Mouse (Mus musculus) heart, embryonic 11.5 days (tissue): ENCODE data around the gene Klhl8. TPM values are rescaled to one million over a fixed set of nuclear protein-coding genes. Genes with fewer than 3 reads are reported as not detected.

Experiments
- ATAC-seq: fragments of 200-750 bp; cut with Nextera tagmentation; replicated peaks from 2 replicates; pipeline ENCODE4 v1.8.0; 2017; ENCODE audit warnings: moderate library complexity; ENCODE audit not compliant: insufficient number of reproducible peaks, low FRiP score, low TSS enrichment
- H3K27ac ChIP-seq: fragments of 300-500 bp; sonication (generic); 2 replicates; pipeline ENCODE4 v1.5.1; 2014; ENCODE audit warnings: mild to moderate bottlenecking, low read depth, low read length
- H3K27me3 ChIP-seq: fragments of 300-500 bp; sonication (generic); 2 replicates; pipeline ENCODE4 v1.6.1; 2014; ENCODE audit warnings: mild to moderate bottlenecking, low read length, mixed read lengths; ENCODE audit not compliant: control insufficient read depth, insufficient read depth
- H3K36me3 ChIP-seq: fragments of 300-500 bp; sonication (generic); 2 replicates; pipeline ENCODE4 v1.6.1; 2014; ENCODE audit warnings: mild to moderate bottlenecking, low read length, moderate library complexity, mixed read lengths; ENCODE audit not compliant: control insufficient read depth, insufficient read depth
- H3K4me1 ChIP-seq: fragments of 300-500 bp; sonication (generic); 2 replicates; pipeline ENCODE4 v1.6.1; 2014; ENCODE audit warnings: low read length; ENCODE audit not compliant: control insufficient read depth, insufficient read depth
- H3K4me2 ChIP-seq: fragments of 300-500 bp; sonication (generic); 2 replicates; pipeline ENCODE4 v1.6.1; 2014; ENCODE audit warnings: mild to moderate bottlenecking, moderate library complexity
- H3K4me3 ChIP-seq: fragments of 300-500 bp; sonication (generic); 2 replicates; pipeline ENCODE4 v1.5.1; 2014; ENCODE audit warnings: low read depth, low read length
- H3K9ac ChIP-seq: fragments of 300-500 bp; sonication (generic); 2 replicates; pipeline ENCODE4 v1.6.1; 2014; ENCODE audit warnings: mild to moderate bottlenecking, low read depth, low read length, moderate library complexity
- H3K9me3 ChIP-seq: fragments of 300-500 bp; sonication (generic); replicated peaks from 2 replicates; pipeline ENCODE4 v1.6.1; 2016; ENCODE audit warnings: low read length; ENCODE audit not compliant: control insufficient read depth
- WGBS: fragments of 180-500 bp; shearing (Covaris S2); extraction: QIAGEN DNeasy Blood & Tissue Kit; methylation state at CpG from one replicate; pipeline ENCODE4 v1.1.7; 2014; ENCODE audit not compliant: insufficient replicate concordance; 5-methylcytosine and 5-hydroxymethylcytosine counted together
- polyA plus RNA-seq: library from polyadenylated mRNA; unstranded; fragments of >200 nt; fragmentation: Nextera tagmentation; extraction: Ambion mirVana; gene quantifications from 2 replicates; pipeline ENCODE4 v1.2.1, GENCODE M21; 2014

Gene Klhl8
- polyA plus RNA-seq, 1 experiment from 2014 or later = 6.7 TPM

GRCm38 (mm10) chr5:103829158-103829557, 81.9 kb downstream of the Klhl8 start:
- H3K27ac ChIP-seq = peak overlapping the region; percentile 86
- 72% methylated on average over 12 of the region's 12 CpGs for WGBS
- no peak for ATAC-seq
- H3K9me3 ChIP-seq = no peaks in the 10 kb centered on the region
- H3K27me3 ChIP-seq = no peaks in the 10 kb centered on the region
- H3K36me3 ChIP-seq = peaks cover 5% of the 10 kb centered on the region; the same call in 1 of the 2 replicates
- H3K4me1 ChIP-seq = peaks cover 24% of the 10 kb centered on the region
- peak overlapping the region; percentile 11; the same call in 1 of the 2 replicates for H3K4me2 ChIP-seq
- no peak overlapping the region for H3K4me3 ChIP-seq
- H3K9ac ChIP-seq = no peak overlapping the region

GRCm38 (mm10) chr5:103828729-103829128, 82.3 kb downstream of the Klhl8 start:
- Histone ChIP-seq H3K27me3 (no peaks in the 10 kb centered on the region), H3K4me2 (peak overlapping the region; percentile 54), H3K9ac (no peak overlapping the region), H3K4me3 (no peak overlapping the region), H3K27ac (peak overlapping the region; percentile 86), H3K4me1 (peaks cover 20% of the 10 kb centered on the region), H3K9me3 (no peaks in the 10 kb centered on the region), H3K36me3 (peaks cover 5% of the 10 kb centered on the region; the same call in 1 of the 2 replicates)
- ATAC-seq = peak; percentile 85
- 25% methylated on average over 8 of the region's 8 CpGs for WGBS

- Histone ChIP-seq H3K27me3 (no peaks in the 10 kb centered on the region), H3K4me2 (peak overlapping the region; percentile 54), H3K9ac (peak overlapping the region; percentile 60; the same call in 1 of the 2 replicates), H3K36me3 (peaks cover under 1% of the 10 kb centered on the region; the same call in 1 of the 2 replicates), H3K4me1 (peaks cover 18% of the 10 kb centered on the region), H3K9me3 (no peaks in the 10 kb centered on the region), H3K27ac (peak overlapping the region; percentile 86), H3K4me3 (peak overlapping the region; percentile 5; the same call in 1 of the 2 replicates)
- WGBS = 49% methylated on average over 21 of the region's 21 CpGs
- peak; percentile 72 for ATAC-seq
Measured at GRCm38 (mm10) chr5:103828304-103828703, 82.8 kb downstream of the Klhl8 start.

- WGBS = 91% methylated on average over 5 of the region's 5 CpGs
- Histone ChIP-seq H3K27me3 (no peaks in the 10 kb centered on the region), H3K4me1 (peaks cover 13% of the 10 kb centered on the region), H3K4me2 (no peak overlapping the region), H3K4me3 (no peak overlapping the region), H3K9ac (no peak overlapping the region), H3K9me3 (no peaks in the 10 kb centered on the region), H3K27ac (no peak overlapping the region), H3K36me3 (no peaks in the 10 kb centered on the region; the same call in 1 of the 2 replicates)
- ATAC-seq = no peak
Measured at GRCm38 (mm10) chr5:103822949-103823348, 88.1 kb downstream of the Klhl8 start.

- H3K9me3 ChIP-seq = no peaks in the 10 kb centered on the region
- H3K27ac ChIP-seq = no peak overlapping the region
- 79% methylated on average over 13 of the region's 13 CpGs for WGBS
- no peaks in the 10 kb centered on the region; the same call in 1 of the 2 replicates for H3K36me3 ChIP-seq
- no peak overlapping the region for H3K9ac ChIP-seq
- no peak overlapping the region for H3K4me2 ChIP-seq
- no peak overlapping the region for H3K4me3 ChIP-seq
- H3K27me3 ChIP-seq = no peaks in the 10 kb centered on the region
- H3K4me1 ChIP-seq = peaks cover 8% of the 10 kb centered on the region; the same call in 1 of the 2 replicates
- no peak for ATAC-seq
Measured at GRCm38 (mm10) chr5:103821500-103822298, 89.4 kb downstream of the Klhl8 start.

GRCm38 (mm10) chr5:103821062-103821461, 90.0 kb downstream of the Klhl8 start:
- Histone ChIP-seq H3K27ac (no peak overlapping the region), H3K4me2 (no peak overlapping the region), H3K36me3 (no peaks in the 10 kb centered on the region), H3K9me3 (no peaks in the 10 kb centered on the region), H3K9ac (no peak overlapping the region), H3K27me3 (no peaks in the 10 kb centered on the region), H3K4me3 (no peak overlapping the region), H3K4me1 (peaks cover 8% of the 10 kb centered on the region; the same call in 1 of the 2 replicates)
- WGBS = 55% methylated on average over 9 of the region's 9 CpGs
- no peak; the same call in 1 of the 2 replicates for ATAC-seq

GRCm38 (mm10) chr5:103819674-103820073, 91.4 kb downstream of the Klhl8 start:
- no peak overlapping the region for H3K4me2 ChIP-seq
- H3K4me1 ChIP-seq = peaks cover 11% of the 10 kb centered on the region
- H3K9ac ChIP-seq = no peak overlapping the region
- no peaks in the 10 kb centered on the region for H3K27me3 ChIP-seq
- ATAC-seq = no peak
- no peak overlapping the region for H3K27ac ChIP-seq
- WGBS = 92% methylated on average over 1 of the region's 1 CpGs
- no peaks in the 10 kb centered on the region for H3K9me3 ChIP-seq
- H3K4me3 ChIP-seq = no peak overlapping the region
- no peaks in the 10 kb centered on the region for H3K36me3 ChIP-seq

GRCm38 (mm10) chr5:103818602-103819001, 92.5 kb downstream of the Klhl8 start:
- no peak overlapping the region for H3K4me3 ChIP-seq
- H3K4me2 ChIP-seq = no peak overlapping the region
- no peaks in the 10 kb centered on the region for H3K27me3 ChIP-seq
- WGBS = 89% methylated on average over 9 of the region's 9 CpGs
- no peak overlapping the region for H3K27ac ChIP-seq
- no peaks in the 10 kb centered on the region for H3K36me3 ChIP-seq
- no peak overlapping the region for H3K9ac ChIP-seq
- no peaks in the 10 kb centered on the region for H3K9me3 ChIP-seq
- H3K4me1 ChIP-seq = peaks cover 15% of the 10 kb centered on the region
- ATAC-seq = no peak
